Comparison of ENCODE assay signal across 8 mouse cellular contexts in the genomic region with DNA sequence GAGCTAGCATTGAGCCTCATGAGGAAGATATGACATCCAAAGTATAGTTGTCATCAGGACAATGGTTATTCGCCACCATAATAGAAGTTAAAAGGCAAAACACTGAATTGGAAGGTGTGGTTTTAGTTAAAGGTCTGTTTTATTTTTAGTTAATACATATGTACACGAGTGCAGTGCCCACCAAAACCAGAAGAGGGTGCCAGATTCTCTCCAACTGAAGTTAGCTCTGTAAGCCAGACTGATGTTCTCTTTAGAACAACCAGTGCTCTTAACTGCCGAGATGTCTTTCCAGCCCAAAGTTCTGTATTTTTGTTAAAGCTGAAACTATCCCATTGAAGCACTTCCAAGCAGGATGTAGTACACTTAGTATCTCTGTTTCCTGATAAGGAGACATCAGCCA. TPM values are rescaled to one million over a fixed set of nuclear protein-coding genes. Genes with fewer than 3 reads are reported as not detected.
DNase-seq lines count a peak whose midpoint lies in the region; ATAC-seq and TF ChIP-seq lines count a peak whose summit lies in the region.

No protein-coding gene starts in this region.

- peaks cover 3% of the 10 kb centered on the region; the same call in 1 of the 2 replicates for H3K4me1 ChIP-seq in forebrain, embryonic 14.5 days (ENCODE audit: control insufficient read depth, insufficient read depth, low read length)
- peaks cover 8% of the 10 kb centered on the region for H3K4me1 ChIP-seq in forebrain, embryonic 13.5 days
- peaks cover 7% of the 10 kb centered on the region for H3K4me1 ChIP-seq in thymus, adult 2 months (replicated peaks; ENCODE audit: control insufficient read depth, insufficient read depth, low read length)
- peaks cover 1% of the 10 kb centered on the region; the same call in 1 of the 2 replicates for H3K4me1 ChIP-seq in cortical plate, adult 2 months (ENCODE audit: control insufficient read depth, insufficient read depth, low read length)
- H3K4me1 ChIP-seq in lung, postnatal 0 days (ENCODE audit: insufficient read depth, low read depth, low read length), result peaks cover 7% of the 10 kb centered on the region; the same call in 1 of the 2 replicates

- no peak for TF ChIP-seq POLR2A in thymus, adult 2 months (IDR thresholded peaks at IDR 0.05; ENCODE audit: control insufficient read depth, extremely low read depth, insufficient read depth, low read length, poor library complexity)
- no peak for TF ChIP-seq POLR2A in cortical plate, adult 2 months (IDR thresholded peaks at IDR 0.05; ENCODE audit: extremely low read depth, insufficient read depth, low read length)

- H3K4me2 ChIP-seq in forebrain, embryonic 14.5 days (ENCODE audit: low read length), result no peak overlapping the region
- H3K4me2 ChIP-seq in forebrain, embryonic 13.5 days, result no peak overlapping the region
- H3K4me2 ChIP-seq in lung, postnatal 0 days (replicated peaks; ENCODE audit: low read depth, low read length), result no peak overlapping the region

- no peak for TF ChIP-seq CTCF in thymus, adult 2 months (IDR thresholded peaks at IDR 0.05; ENCODE audit: borderline replicate concordance, control insufficient read depth, extremely low read depth, insufficient read depth, low read length, poor library complexity)
- peak; percentile 66 for TF ChIP-seq CTCF in cortical plate, adult 2 months (IDR thresholded peaks at IDR 0.05; ENCODE audit: extremely low read depth, insufficient read depth, low read length)
- peak; percentile 85 for TF ChIP-seq CTCF in lung, postnatal 0 days (IDR thresholded peaks at IDR 0.05)

- TF ChIP-seq EP300 in lung, postnatal 0 days (IDR thresholded peaks at IDR 0.05), result no peak

- no peak overlapping the region for H3K27ac ChIP-seq in forebrain, embryonic 14.5 days (ENCODE audit: low read depth, low read length)
- H3K27ac ChIP-seq in forebrain, embryonic 13.5 days, result no peak overlapping the region
- H3K27ac ChIP-seq in thymus, adult 2 months (ENCODE audit: control insufficient read depth, insufficient read depth, low read length), result no peak overlapping the region
- no peak overlapping the region for H3K27ac ChIP-seq in cortical plate, adult 2 months (ENCODE audit: insufficient read depth, low read length)
- H3K27ac ChIP-seq in lung, postnatal 0 days (ENCODE audit: low read length), result no peak overlapping the region

- DNase-seq in forebrain, embryonic 14.5 days (ENCODE audit: low spot score), result peak; percentile 88
- peak; percentile 73 for DNase-seq in thymus, adult 2 months
- DNase-seq in thymus, adult 18-20 months, result no peak
- peak; percentile 86 for DNase-seq in kidney, adult 9 months
- peak; percentile 83 for DNase-seq in lung, postnatal 0 days (ENCODE audit: low spot score)
- peak; percentile 39 to 78 for DNase-seq in spleen, adult 18-20 months

- no peaks in the 10 kb centered on the region for H3K9me3 ChIP-seq in forebrain, embryonic 14.5 days (replicated peaks; ENCODE audit: control insufficient read depth, low read length)
- no peaks in the 10 kb centered on the region for H3K9me3 ChIP-seq in forebrain, embryonic 13.5 days (replicated peaks)
- no peaks in the 10 kb centered on the region for H3K9me3 ChIP-seq in lung, postnatal 0 days (ENCODE audit: low read length)

- H3K36me3 ChIP-seq in forebrain, embryonic 14.5 days (ENCODE audit: control insufficient read depth, insufficient read depth, low read length), result no peaks in the 10 kb centered on the region
- H3K36me3 ChIP-seq in forebrain, embryonic 13.5 days (ENCODE audit: poor library complexity, severe bottlenecking), result no peaks in the 10 kb centered on the region
- H3K36me3 ChIP-seq in thymus, adult 2 months (ENCODE audit: control insufficient read depth, insufficient read depth, low read length), result no peaks in the 10 kb centered on the region
- H3K36me3 ChIP-seq in lung, postnatal 0 days (ENCODE audit: insufficient read depth, low read length), result no peaks in the 10 kb centered on the region

- ATAC-seq in forebrain, embryonic 14.5 days, result no peak
- ATAC-seq in forebrain, embryonic 13.5 days, result no peak
- no peak for ATAC-seq in lung, postnatal 0 days

- H3K4me3 ChIP-seq in forebrain, embryonic 14.5 days (ENCODE audit: low read depth, low read length), result no peak overlapping the region
- no peak overlapping the region for H3K4me3 ChIP-seq in forebrain, embryonic 13.5 days
- no peak overlapping the region for H3K4me3 ChIP-seq in thymus, adult 2 months (ENCODE audit: control insufficient read depth, insufficient read depth, low read length)
- no peak overlapping the region for H3K4me3 ChIP-seq in cortical plate, adult 2 months (ENCODE audit: insufficient read depth, low read length)
- no peak overlapping the region for H3K4me3 ChIP-seq in lung, postnatal 0 days (ENCODE audit: low read depth, low read length)

- no peak overlapping the region for H3K9ac ChIP-seq in forebrain, embryonic 14.5 days (ENCODE audit: low read length)
- no peak overlapping the region for H3K9ac ChIP-seq in forebrain, embryonic 13.5 days
- H3K9ac ChIP-seq in lung, postnatal 0 days (replicated peaks; ENCODE audit: low read depth), result no peak overlapping the region

- WGBS in forebrain, embryonic 14.5 days, result 5% methylated on average over 3 of the region's 3 CpGs
- 8% methylated on average over 3 of the region's 3 CpGs for WGBS in forebrain, embryonic 13.5 days
- WGBS in thymus, adult 2 months, result 6% methylated on average over 3 of the region's 3 CpGs
- WGBS in lung, postnatal 0 days, result 6% methylated on average over 3 of the region's 3 CpGs

- no peaks in the 10 kb centered on the region for H3K27me3 ChIP-seq in forebrain, embryonic 14.5 days (replicated peaks; ENCODE audit: control insufficient read depth, insufficient read depth, low read length)
- H3K27me3 ChIP-seq in forebrain, embryonic 13.5 days, result no peaks in the 10 kb centered on the region
- no peaks in the 10 kb centered on the region for H3K27me3 ChIP-seq in thymus, adult 2 months (ENCODE audit: control insufficient read depth, insufficient read depth, low read length)
- H3K27me3 ChIP-seq in lung, postnatal 0 days (replicated peaks; ENCODE audit: insufficient read depth, low read length), result no peaks in the 10 kb centered on the region

RNA-seq across cellular contexts. Expression of a gene that starts 4.2 kb away (rescaled TPM):
- polyA plus RNA-seq in forebrain, embryonic 14.5 days (2014; fragmentation: Nextera tagmentation; extraction: Ambion mirVana), result 163 and 168 TPM in 2 replicates
- 243 and 272 TPM in 2 replicates for polyA plus RNA-seq in forebrain, embryonic 13.5 days (2015; fragmentation: Nextera tagmentation; extraction: Ambion mirVana)
- polyA plus RNA-seq in thymus, adult 2 months (2012; rRNA removed), result 165 and 184 TPM in 2 replicates
- 99.4 and 103 TPM in 2 replicates for polyA plus RNA-seq in cortical plate, adult 2 months (2012; rRNA removed)
- 144 and 155 TPM in 2 replicates for polyA plus RNA-seq in lung, postnatal 0 days (2015; fragmentation: Nextera tagmentation; extraction: Ambion mirVana)

RNA-seq across cellular contexts. Expression of a gene that starts 10.8 kb away (rescaled TPM):
- polyA plus RNA-seq in forebrain, embryonic 14.5 days (2014; fragmentation: Nextera tagmentation; extraction: Ambion mirVana), result 0.15 TPM in 1 of 2 replicates, not detected in the other
- 0.11 and 0.22 TPM in 2 replicates for polyA plus RNA-seq in forebrain, embryonic 13.5 days (2015; fragmentation: Nextera tagmentation; extraction: Ambion mirVana)
- polyA plus RNA-seq in thymus, adult 2 months (2012; rRNA removed), result 2.5 and 3.0 TPM in 2 replicates
- 0.11 and 0.13 TPM in 2 replicates for polyA plus RNA-seq in cortical plate, adult 2 months (2012; rRNA removed)
- 0.25 and 0.52 TPM in 2 replicates for polyA plus RNA-seq in lung, postnatal 0 days (2015; fragmentation: Nextera tagmentation; extraction: Ambion mirVana)

RNA-seq across cellular contexts. Expression of a gene that starts 11.2 kb away (rescaled TPM):
- polyA plus RNA-seq in forebrain, embryonic 14.5 days (2014; fragmentation: Nextera tagmentation; extraction: Ambion mirVana), result 6,238 and 6,800 TPM in 2 replicates
- polyA plus RNA-seq in forebrain, embryonic 13.5 days (2015; fragmentation: Nextera tagmentation; extraction: Ambion mirVana), result 6,730 and 6,791 TPM in 2 replicates
- 2,491 and 2,656 TPM in 2 replicates for polyA plus RNA-seq in thymus, adult 2 months (2012; rRNA removed)
- 588 and 637 TPM in 2 replicates for polyA plus RNA-seq in cortical plate, adult 2 months (2012; rRNA removed)
- 5,808 and 6,026 TPM in 2 replicates for polyA plus RNA-seq in lung, postnatal 0 days (2015; fragmentation: Nextera tagmentation; extraction: Ambion mirVana)

RNA-seq across cellular contexts. Expression of a gene that starts 15.7 kb away (rescaled TPM):
- polyA plus RNA-seq in forebrain, embryonic 14.5 days (2014; fragmentation: Nextera tagmentation; extraction: Ambion mirVana), result not detected in 2 replicates
- 0.26 TPM in 1 of 2 replicates, not detected in the other for polyA plus RNA-seq in forebrain, embryonic 13.5 days (2015; fragmentation: Nextera tagmentation; extraction: Ambion mirVana)
- polyA plus RNA-seq in thymus, adult 2 months (2012; rRNA removed), result not detected in 2 replicates
- 0.19 TPM in 1 of 2 replicates, not detected in the other for polyA plus RNA-seq in cortical plate, adult 2 months (2012; rRNA removed)
- polyA plus RNA-seq in lung, postnatal 0 days (2015; fragmentation: Nextera tagmentation; extraction: Ambion mirVana), result not detected in 2 replicates

RNA-seq across cellular contexts. Expression of a gene that starts 17.7 kb away (rescaled TPM):
- 1.4 and 1.6 TPM in 2 replicates for polyA plus RNA-seq in forebrain, embryonic 14.5 days (2014; fragmentation: Nextera tagmentation; extraction: Ambion mirVana)
- 2.7 and 3.1 TPM in 2 replicates for polyA plus RNA-seq in forebrain, embryonic 13.5 days (2015; fragmentation: Nextera tagmentation; extraction: Ambion mirVana)
- polyA plus RNA-seq in thymus, adult 2 months (2012; rRNA removed), result 2.3 and 2.4 TPM in 2 replicates
- polyA plus RNA-seq in cortical plate, adult 2 months (2012; rRNA removed), result 5.9 and 6.5 TPM in 2 replicates
- 3.5 and 4.5 TPM in 2 replicates for polyA plus RNA-seq in lung, postnatal 0 days (2015; fragmentation: Nextera tagmentation; extraction: Ambion mirVana)

Comparison
In these comparisons a context has a peak if more than half of its experiments do, and no peak if none do; other contexts are left out.
1. DNase-seq: peak in forebrain, embryonic 14.5 days (single experiment), thymus, adult 2 months (single experiment), kidney, adult 9 months (single experiment), lung, postnatal 0 days (single experiment) and spleen, adult 18-20 months (2 of 2); none in thymus, adult 18-20 months (0 of 2).